Mouse (Mus musculus): Measurements from ENCODE around the gene Ttc21b.

- TF ChIP-seq CTCF (IDR thresholded peaks at IDR 0.05; ENCODE audit: borderline replicate concordance, control insufficient read depth, extremely low read depth, insufficient read depth, low read length, poor library complexity) (no peak), POLR2A (IDR thresholded peaks at IDR 0.05; ENCODE audit: control insufficient read depth, extremely low read depth, insufficient read depth, low read length, poor library complexity) (no peak)
Measured at GRCm38 (mm10) chr2:66177017-66177416, 79.4 kb downstream of the Ttc21b start.

All from thymus, adult 2 months (tissue).